Comparison of ENCODE assay signal across 8 mouse cellular contexts in genomic region chr12:4768492-4769332, GRCm38 (mm10). TPM values are rescaled to one million over a fixed set of nuclear protein-coding genes. Genes with fewer than 3 reads are reported as not detected.
DNase-seq lines count a peak whose midpoint lies in the region; ATAC-seq lines count a peak whose summit lies in the region.

TSS of gene Pfn4 (plus strand) at chr12:4769022.
TSS of gene Fam228b (minus strand) at chr12:4769267.

- H3K9ac ChIP-seq in embryonic facial prominence, embryonic 12.5 days: peak within 1 kb of the TSS; percentile 72
- peak within 1 kb of the TSS; percentile 86 for H3K9ac ChIP-seq in midbrain, embryonic 11.5 days (ENCODE audit: low read length)

- H3K27ac ChIP-seq in embryonic facial prominence, embryonic 12.5 days: peak within 1 kb of the TSS; percentile 89
- H3K27ac ChIP-seq in midbrain, embryonic 11.5 days (ENCODE audit: low read depth, low read length): peak within 1 kb of the TSS; percentile 89

- WGBS in embryonic facial prominence, embryonic 12.5 days: 3% methylated on average over 61 of the region's 61 CpGs
- 4% methylated on average over 61 of the region's 61 CpGs for WGBS in midbrain, embryonic 11.5 days

- H3K36me3 ChIP-seq in embryonic facial prominence, embryonic 12.5 days: no peaks in the 10 kb centered on the region
- H3K36me3 ChIP-seq in midbrain, embryonic 11.5 days (ENCODE audit: control insufficient read depth, insufficient read depth, low read length): no peaks in the 10 kb centered on the region

- ATAC-seq in embryonic facial prominence, embryonic 12.5 days (ENCODE audit: insufficient number of reproducible peaks, insufficient read depth, low FRiP score, low TSS enrichment): peak; percentile 99
- peak; percentile 99 for ATAC-seq in midbrain, embryonic 11.5 days (ENCODE audit: low FRiP score)

- H3K27me3 ChIP-seq in embryonic facial prominence, embryonic 12.5 days: no peaks in the 10 kb centered on the region
- H3K27me3 ChIP-seq in midbrain, embryonic 11.5 days (ENCODE audit: control insufficient read depth, insufficient read depth, low read length): no peaks in the 10 kb centered on the region

- DNase-seq in adrenal gland, postnatal 36 days: peak; percentile 96 to 97
- peak; percentile 100 for DNase-seq in heart, adult 11 months
- DNase-seq in kidney, adult 11 months: peak; percentile 95
- DNase-seq in left cerebral cortex, postnatal 4 days: peak; percentile 97
- peak; percentile 100 for DNase-seq in midbrain, embryonic 11.5 days (ENCODE audit: low spot score, missing footprints)
- DNase-seq in right cerebral cortex, postnatal 4 days: peak; percentile 96
- DNase-seq in yolk sac, embryonic 10.5 days (ENCODE audit: low spot score): peak; percentile 95

- no peaks in the 10 kb centered on the region for H3K9me3 ChIP-seq in embryonic facial prominence, embryonic 12.5 days
- H3K9me3 ChIP-seq in midbrain, embryonic 11.5 days (ENCODE audit: control insufficient read depth, low read length): no peaks in the 10 kb centered on the region

- intact Hi-C loops in left cerebral cortex, postnatal 4 days (cut with DNase I): no loop called here

- H3K4me3 ChIP-seq in embryonic facial prominence, embryonic 12.5 days: peak within 1 kb of the TSS; percentile 62
- peak within 1 kb of the TSS; percentile 59 for H3K4me3 ChIP-seq in midbrain, embryonic 11.5 days (ENCODE audit: low read depth, low read length)

- no peaks in the 10 kb centered on the region for H3K4me1 ChIP-seq in embryonic facial prominence, embryonic 12.5 days
- no peaks in the 10 kb centered on the region for H3K4me1 ChIP-seq in midbrain, embryonic 11.5 days (ENCODE audit: control insufficient read depth, insufficient read depth, low read length)

- H3K4me2 ChIP-seq in embryonic facial prominence, embryonic 12.5 days (replicated peaks): peak within 1 kb of the TSS; percentile 54
- H3K4me2 ChIP-seq in midbrain, embryonic 11.5 days: peak within 1 kb of the TSS; percentile 53

RNA-seq across cellular contexts. Expression of gene Pfn4, which starts in this region (rescaled TPM):
- total RNA-seq in adrenal gland, postnatal 36 days (2021): 1 to 10 TPM in 1 of 2 experiments, under 1 TPM in 1; 0.73 to 1.8 TPM
- polyA plus RNA-seq in embryonic facial prominence, embryonic 12.5 days (2016; fragmentation: Nextera tagmentation; extraction: Ambion mirVana): 4.6 and 5.0 TPM in 2 replicates
- 10 to 100 TPM in 1 of 2 experiments, 1 to 10 TPM in 1; 9.6 to 10.6 TPM for total RNA-seq in left cerebral cortex, postnatal 4 days (2021)
- polyA plus RNA-seq in midbrain, embryonic 11.5 days (2014; fragmentation: Nextera tagmentation; extraction: Ambion mirVana): 3.8 and 6.2 TPM in 2 replicates

RNA-seq across cellular contexts. Expression of gene Fam228b, which starts in this region (rescaled TPM):
- 1 to 10 TPM; 3.6 to 4.9 TPM for total RNA-seq in adrenal gland, postnatal 36 days (2021)
- 2.6 and 5.0 TPM in 2 replicates for polyA plus RNA-seq in embryonic facial prominence, embryonic 12.5 days (2016; fragmentation: Nextera tagmentation; extraction: Ambion mirVana)
- total RNA-seq in left cerebral cortex, postnatal 4 days (2021): 10 to 100 TPM; 16.0 to 21.1 TPM
- polyA plus RNA-seq in midbrain, embryonic 11.5 days (2014; fragmentation: Nextera tagmentation; extraction: Ambion mirVana): 4.2 and 4.3 TPM in 2 replicates

Comparison
In these comparisons a context has a peak if more than half of its experiments do, and no peak if none do; other contexts are left out.
1. Peak in every context shown above with its lines: DNase-seq, ATAC-seq, H3K4me3 ChIP-seq and H3K27ac ChIP-seq.